Mouse (Mus musculus) neural tube, postnatal 0 days (tissue): ENCODE measurements around the gene Heg1. TPM values are rescaled to one million over a fixed set of nuclear protein-coding genes. Genes with fewer than 3 reads are reported as not detected.

ENCODE experiments used
- polyA plus RNA-seq: library from polyadenylated mRNA; unstranded; fragments of >200 nt; fragmentation: Nextera tagmentation; extraction: Ambion mirVana; gene quantifications from 2 replicates; pipeline ENCODE4 v1.2.1, GENCODE M21; 2015

Heg1 gene
- polyA plus RNA-seq: 5.9 and 6.1 TPM in 2 replicates

GRCm38 (mm10) chr16:33684162-33684702 is at the start of gene Heg1:
Gene Heg1 (plus strand): TSS chr16:33684370.

GRCm38 (mm10) chr16:33793846-33794791 is 109.9 kb downstream of the Heg1 start, which contains the start of gene Muc13:
Gene Muc13 (plus strand): TSS chr16:33794037.

Other genes starting within 250 kb of the Heg1 start
- 0.78 and 1.2 TPM in 2 replicates for gene Slc12a8, start 167.0 kb upstream of the Heg1 start, polyA plus RNA-seq
- not detected in 2 replicates for gene Muc13, start 109.7 kb downstream of the Heg1 start, polyA plus RNA-seq
- gene Itgb5, start 145.3 kb downstream of the Heg1 start, polyA plus RNA-seq: 20.9 and 22.4 TPM in 2 replicates